12 mouse cellular contexts compared by ENCODE assay signal in genomic region chr1:89103505-89103904, GRCm38 (mm10). TPM values are rescaled to one million over a fixed set of nuclear protein-coding genes. Genes with fewer than 3 reads are reported as not detected.
DNase-seq lines count a peak whose midpoint lies in the region; ATAC-seq and TF ChIP-seq lines count a peak whose summit lies in the region.
"Had no signal": no experiment of that assay in that cellular context is flagged by ENCODE, and none has a peak within 500 bp of the region (broad histone marks: within the 10 kb centered on the region; RNA-seq: fewer than 3 reads in every experiment).

No protein-coding gene starts in this region.

- no peak overlapping the region for H3K9ac ChIP-seq in kidney, embryonic 15.5 days
- H3K9ac ChIP-seq in stomach, embryonic 15.5 days = no peak overlapping the region
- no peak overlapping the region for H3K9ac ChIP-seq in stomach, postnatal 0 days (ENCODE audit: low read length)
- no peak overlapping the region for H3K9ac ChIP-seq in stomach, embryonic 16.5 days (ENCODE audit: low read length)

- H3K4me3 ChIP-seq in heart, embryonic 10.5 days = no peak overlapping the region
- no peak overlapping the region for H3K4me3 ChIP-seq in kidney, embryonic 15.5 days (replicated peaks)
- H3K4me3 ChIP-seq in stomach, embryonic 15.5 days (replicated peaks) = no peak overlapping the region
- H3K4me3 ChIP-seq in stomach, postnatal 0 days (ENCODE audit: low read depth, low read length) = no peak overlapping the region
- H3K4me3 ChIP-seq in stomach, embryonic 16.5 days (replicated peaks; ENCODE audit: low read length) = no peak overlapping the region

- WGBS in heart, embryonic 10.5 days = 74% methylated on average over 12 of the region's 12 CpGs
- WGBS in kidney, embryonic 15.5 days = 78% methylated on average over 12 of the region's 12 CpGs
- 70% methylated on average over 12 of the region's 12 CpGs for WGBS in stomach, embryonic 15.5 days
- WGBS in stomach, postnatal 0 days = 66% methylated on average over 12 of the region's 12 CpGs
- 69% methylated on average over 12 of the region's 12 CpGs for WGBS in stomach, embryonic 16.5 days

- H3K27ac ChIP-seq in heart, embryonic 10.5 days = peak overlapping the region; percentile 91
- peak overlapping the region; percentile 88 for H3K27ac ChIP-seq in kidney, embryonic 15.5 days
- H3K27ac ChIP-seq in stomach, embryonic 15.5 days = 0 out of 2 replicates have a peak overlapping the region, but pooled peaks have one; percentile 23
- no peak overlapping the region for H3K27ac ChIP-seq in stomach, postnatal 0 days (replicated peaks)
- peak overlapping the region; percentile 8; the same call in 1 of the 2 replicates for H3K27ac ChIP-seq in stomach, embryonic 16.5 days (ENCODE audit: low read length)

- H3K4me1 ChIP-seq in heart, embryonic 10.5 days = peaks cover 62% of the 10 kb centered on the region
- H3K4me1 ChIP-seq in kidney, embryonic 15.5 days = peaks cover 63% of the 10 kb centered on the region
- peaks cover 40% of the 10 kb centered on the region for H3K4me1 ChIP-seq in stomach, embryonic 15.5 days
- peaks cover 24% of the 10 kb centered on the region for H3K4me1 ChIP-seq in stomach, postnatal 0 days (replicated peaks; ENCODE audit: control insufficient read depth, insufficient read depth)
- peaks cover 54% of the 10 kb centered on the region for H3K4me1 ChIP-seq in stomach, embryonic 16.5 days (ENCODE audit: control insufficient read depth, insufficient read depth, low read length)

- no peaks in the 10 kb centered on the region for H3K27me3 ChIP-seq in heart, embryonic 10.5 days (ENCODE audit: insufficient read depth, poor library complexity, severe bottlenecking)
- no peaks in the 10 kb centered on the region for H3K27me3 ChIP-seq in kidney, embryonic 15.5 days
- no peaks in the 10 kb centered on the region for H3K27me3 ChIP-seq in stomach, embryonic 15.5 days (replicated peaks)
- H3K27me3 ChIP-seq in stomach, postnatal 0 days (ENCODE audit: control insufficient read depth, insufficient read depth, low read length) = no peaks in the 10 kb centered on the region
- H3K27me3 ChIP-seq in stomach, embryonic 16.5 days (ENCODE audit: control insufficient read depth, insufficient read depth, low read length) = no peaks in the 10 kb centered on the region

- no peaks in the 10 kb centered on the region for H3K9me3 ChIP-seq in heart, embryonic 10.5 days
- H3K9me3 ChIP-seq in kidney, embryonic 15.5 days (replicated peaks) = no peaks in the 10 kb centered on the region
- no peaks in the 10 kb centered on the region for H3K9me3 ChIP-seq in stomach, embryonic 15.5 days
- no peaks in the 10 kb centered on the region for H3K9me3 ChIP-seq in stomach, postnatal 0 days (ENCODE audit: control insufficient read depth, low read length)
- H3K9me3 ChIP-seq in stomach, embryonic 16.5 days (replicated peaks; ENCODE audit: control insufficient read depth, low read length) = no peaks in the 10 kb centered on the region

- ATAC-seq in kidney, embryonic 15.5 days (replicated peaks; ENCODE audit: low FRiP score) = no peak
- ATAC-seq in stomach, embryonic 15.5 days (ENCODE audit: insufficient read depth, low FRiP score, low read depth) = no peak
- ATAC-seq in stomach, postnatal 0 days (ENCODE audit: low FRiP score, low TSS enrichment) = no peak
- ATAC-seq in stomach, embryonic 16.5 days (ENCODE audit: insufficient read depth, low FRiP score) = no peak

- H3K36me3 ChIP-seq in heart, embryonic 10.5 days = no peaks in the 10 kb centered on the region
- H3K36me3 ChIP-seq in kidney, embryonic 15.5 days = no peaks in the 10 kb centered on the region
- no peaks in the 10 kb centered on the region for H3K36me3 ChIP-seq in stomach, embryonic 15.5 days
- no peaks in the 10 kb centered on the region for H3K36me3 ChIP-seq in stomach, postnatal 0 days (ENCODE audit: control insufficient read depth, insufficient read depth, low read length)
- H3K36me3 ChIP-seq in stomach, embryonic 16.5 days (ENCODE audit: control insufficient read depth, insufficient read depth, low read length) = no peaks in the 10 kb centered on the region
- H3K36me3 ChIP-seq: G1E had no signal

- no peak overlapping the region for H3K4me2 ChIP-seq in kidney, embryonic 15.5 days
- no peak overlapping the region for H3K4me2 ChIP-seq in stomach, embryonic 15.5 days
- H3K4me2 ChIP-seq in stomach, postnatal 0 days (replicated peaks; ENCODE audit: low read depth) = no peak overlapping the region
- no peak overlapping the region for H3K4me2 ChIP-seq in stomach, embryonic 16.5 days (ENCODE audit: low read depth, low read length)

- no peak for TF ChIP-seq CTCF in stomach, postnatal 0 days (IDR thresholded peaks at IDR 0.05; ENCODE audit: low read depth)

- no peak for TF ChIP-seq EP300 in stomach, postnatal 0 days (optimal IDR thresholded peaks at IDR 0.05)

- no peak for DNase-seq in heart, embryonic 10.5 days (ENCODE audit: low spot score)
- DNase-seq in heart, adult 9 months (ENCODE audit: low spot score in 2 of 2) = no peak
- DNase-seq in kidney, adult 8-10 months = no peak
- no peak for DNase-seq in stomach, postnatal 0 days (ENCODE audit: low spot score)
- no peak for DNase-seq in urinary bladder, adult 18-20 months (ENCODE audit: low spot score in 2 of 2)
- DNase-seq: adrenal gland, adult 8-10 months; cerebellum, adult 8-10 months; right cerebral cortex, adult 18-20 months had no signal

RNA-seq across cellular contexts. Expression of gene Sh3bp4, which starts 33.3 kb away (rescaled TPM):
- 23.4 and 28.3 TPM in 2 replicates for polyA plus RNA-seq in heart, embryonic 10.5 days (2016; fragmentation: Nextera tagmentation; extraction: Ambion mirVana)
- polyA plus RNA-seq in kidney, embryonic 15.5 days (2015; fragmentation: Nextera tagmentation; extraction: Ambion mirVana) = 25.4 and 28.7 TPM in 2 replicates
- 18.4 and 19.8 TPM in 2 replicates for polyA plus RNA-seq in stomach, embryonic 15.5 days (2015; fragmentation: Nextera tagmentation; extraction: Ambion mirVana)
- 7.6 and 8.0 TPM in 2 replicates for polyA plus RNA-seq in stomach, postnatal 0 days (2015; fragmentation: Nextera tagmentation; extraction: Ambion mirVana)
- polyA plus RNA-seq in stomach, embryonic 16.5 days (2015; fragmentation: Nextera tagmentation; extraction: Ambion mirVana) = 20.1 and 20.6 TPM in 2 replicates
- polyA plus RNA-seq: G1E had no signal
